Mouse (Mus musculus) neural tube, embryonic 14.5 days (tissue): ENCODE measurements around the gene Ccdc51. TPM values are rescaled to one million over a fixed set of nuclear protein-coding genes. Genes with fewer than 3 reads are reported as not detected.
A peak's percentile ranks its signal among the peaks of the same experiment; 100 is the strongest.

ENCODE experiments used
- ATAC-seq: fragments of 200-750 bp; cut with Nextera tagmentation; 2 replicates; pipeline ENCODE4 v1.8.0; 2017; ENCODE audit warnings: low read depth, mild to moderate bottlenecking, moderate TSS enrichment, moderate library complexity
- H3K27ac ChIP-seq: fragments of 300-500 bp; sonication (generic); 2 replicates; pipeline ENCODE4 v1.5.1; 2014; ENCODE audit warnings: low read depth, mild to moderate bottlenecking, control low read depth, low read length, moderate library complexity, mixed read lengths
- H3K27me3 ChIP-seq: fragments of 300-500 bp; sonication (generic); 2 replicates; pipeline ENCODE4 v1.6.1; 2014; ENCODE audit warnings: low read length; ENCODE audit not compliant: control insufficient read depth, insufficient read depth
- H3K36me3 ChIP-seq: fragments of 300-500 bp; sonication (generic); 2 replicates; pipeline ENCODE4 v1.6.1; 2014; ENCODE audit warnings: low read length, mixed read lengths; ENCODE audit not compliant: control insufficient read depth, insufficient read depth
- H3K4me1 ChIP-seq: fragments of 300-500 bp; sonication (generic); 2 replicates; pipeline ENCODE4 v1.6.1; 2014; ENCODE audit warnings: low read length; ENCODE audit not compliant: control insufficient read depth, insufficient read depth
- H3K4me2 ChIP-seq: fragments of 300-500 bp; sonication (generic); 2 replicates; pipeline ENCODE4 v1.6.1; 2014; ENCODE audit warnings: mild to moderate bottlenecking, low read depth, low read length, control low read depth
- H3K4me3 ChIP-seq: fragments of 300-500 bp; sonication (generic); 2 replicates; pipeline ENCODE4 v1.5.1; 2014; ENCODE audit warnings: low read depth, low read length, control low read depth, mixed read lengths
- H3K9ac ChIP-seq: fragments of 300-500 bp; sonication (generic); replicated peaks from 2 replicates; pipeline ENCODE4 v1.6.1; 2014; ENCODE audit warnings: low read depth, mild to moderate bottlenecking, control low read depth, low read length, mixed read lengths
- H3K9me3 ChIP-seq: fragments of 300-500 bp; sonication (generic); 2 replicates; pipeline ENCODE4 v1.6.1; 2016; ENCODE audit warnings: low read length; ENCODE audit not compliant: control insufficient read depth
- WGBS: fragments of 180-500 bp; shearing (Covaris S2); extraction: QIAGEN DNeasy Blood & Tissue Kit; methylation state at CpG from one replicate; pipeline ENCODE4 v1.1.7; 2014; 5-methylcytosine and 5-hydroxymethylcytosine counted together
- polyA plus RNA-seq: library from polyadenylated mRNA; unstranded; fragments of >200 nt; fragmentation: Nextera tagmentation; extraction: Ambion mirVana; gene quantifications from 2 replicates; pipeline ENCODE4 v1.2.1, GENCODE M21; 2014

Gene Ccdc51
- polyA plus RNA-seq, 1 experiment from 2014 or later = 10.7 TPM

DNA sequence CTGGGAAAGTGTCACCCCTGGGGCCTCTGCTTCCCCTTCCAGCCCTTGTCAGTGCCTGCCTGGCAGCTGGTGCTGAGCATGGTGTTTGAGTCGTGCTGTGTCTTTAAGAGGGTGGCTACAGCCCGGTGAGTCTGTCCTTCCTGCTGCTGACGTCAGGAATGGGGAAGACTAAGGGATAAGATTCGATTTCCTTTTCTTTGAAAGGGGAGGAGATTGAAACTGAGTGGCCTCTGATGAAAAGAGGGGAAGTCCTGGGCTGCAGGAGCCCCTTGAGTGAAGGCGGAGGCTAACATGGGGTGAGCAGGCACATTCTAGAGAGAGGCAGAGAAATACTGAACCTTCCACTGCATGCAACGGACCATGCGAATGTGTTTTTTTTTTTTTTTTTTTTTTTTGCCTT lies 27.6 kb upstream of the Ccdc51 start:
- H3K4me2 ChIP-seq = peak overlapping the region; percentile 38
- peaks cover 15% of the 10 kb centered on the region for H3K4me1 ChIP-seq
- H3K4me3 ChIP-seq = peak overlapping the region; percentile 30
- WGBS = 10% methylated on average over 7 of the region's 7 CpGs
- H3K9me3 ChIP-seq = no peaks in the 10 kb centered on the region
- H3K9ac ChIP-seq = 0 out of 2 replicates have a peak overlapping the region, but pooled peaks have one; percentile 28
- H3K36me3 ChIP-seq = peaks cover 16% of the 10 kb centered on the region
- H3K27me3 ChIP-seq = no peaks in the 10 kb centered on the region
- peak; percentile 70 for ATAC-seq
- peak overlapping the region; percentile 71 for H3K27ac ChIP-seq

DNA sequence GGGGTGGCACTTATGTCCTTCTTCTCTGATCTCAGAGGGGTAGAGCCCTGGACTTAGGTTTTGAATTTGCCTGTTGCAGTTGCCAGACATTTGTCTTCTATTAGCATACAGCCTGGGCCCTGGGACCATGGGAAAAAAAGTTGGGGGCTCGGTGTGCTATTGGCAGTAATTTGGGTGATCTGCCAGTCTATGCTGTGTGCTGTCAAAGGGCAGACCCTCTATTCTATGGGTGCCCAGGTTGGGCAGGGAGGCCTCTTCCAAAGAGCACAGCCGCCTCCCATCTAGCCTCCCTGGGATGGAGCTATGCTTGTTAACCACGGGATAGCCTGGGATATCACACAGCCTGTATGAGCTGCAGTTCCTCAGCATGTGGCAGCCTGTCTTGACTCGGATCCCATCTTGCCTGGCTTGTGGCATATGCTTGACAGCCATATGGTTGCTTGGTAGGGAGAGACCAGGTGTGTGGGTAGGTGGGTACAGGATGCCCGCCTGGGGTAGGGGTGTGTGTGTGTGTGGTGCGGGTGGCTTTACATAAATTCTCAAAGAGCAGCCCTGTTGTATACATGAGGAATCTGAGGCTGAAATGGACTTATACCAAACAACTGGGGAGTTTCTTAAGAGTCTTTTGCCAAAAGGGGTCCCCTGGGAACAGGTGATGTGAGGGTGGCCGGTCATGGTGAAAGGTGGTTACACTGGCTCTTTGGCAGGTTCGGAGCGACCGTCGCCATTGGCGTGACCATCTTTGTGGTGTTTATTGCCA lies 26.8 kb upstream of the Ccdc51 start:
- H3K4me3 ChIP-seq = peak overlapping the region; percentile 30
- peaks cover 17% of the 10 kb centered on the region for H3K36me3 ChIP-seq
- ATAC-seq = no peak
- no peaks in the 10 kb centered on the region for H3K9me3 ChIP-seq
- peaks cover 15% of the 10 kb centered on the region for H3K4me1 ChIP-seq
- H3K9ac ChIP-seq = no peak overlapping the region
- H3K27ac ChIP-seq = no peak overlapping the region
- H3K27me3 ChIP-seq = no peaks in the 10 kb centered on the region
- H3K4me2 ChIP-seq = peak overlapping the region; percentile 38
- WGBS = 90% methylated on average over 12 of the region's 12 CpGs

DNA sequence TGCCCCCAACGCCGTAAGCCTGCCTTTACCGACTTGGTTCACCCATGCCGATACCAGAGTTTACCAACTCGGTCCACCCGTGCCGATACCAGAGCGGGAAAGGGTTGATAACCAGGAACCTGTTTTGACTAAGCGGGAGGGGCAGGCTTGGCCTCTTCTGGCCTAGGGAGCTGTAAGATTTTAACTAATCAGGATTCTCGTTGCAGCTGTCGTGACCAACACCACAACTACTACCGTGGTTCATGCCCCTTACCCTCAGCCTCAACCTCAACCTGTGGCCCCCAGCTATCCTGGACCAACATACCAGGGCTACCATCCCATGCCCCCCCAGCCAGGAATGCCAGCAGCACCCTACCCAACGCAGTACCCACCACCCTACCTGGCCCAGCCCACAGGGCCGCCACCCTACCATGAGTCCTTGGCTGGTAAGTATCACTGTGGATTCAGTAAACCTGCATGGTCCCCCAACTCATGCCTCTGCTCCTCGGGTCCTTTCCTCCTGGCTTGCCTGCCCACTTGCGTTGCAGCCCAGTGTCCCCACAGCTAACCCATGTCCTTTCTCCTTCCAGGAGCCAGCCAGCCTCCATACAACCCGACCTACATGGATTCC lies 26.1 kb upstream of the Ccdc51 start:
- Histone ChIP-seq H3K27ac (no peak overlapping the region), H3K4me1 (peaks cover 15% of the 10 kb centered on the region), H3K4me2 (no peak overlapping the region), H3K9me3 (no peaks in the 10 kb centered on the region), H3K4me3 (no peak overlapping the region), H3K27me3 (no peaks in the 10 kb centered on the region), H3K9ac (no peak overlapping the region), H3K36me3 (peaks cover 23% of the 10 kb centered on the region)
- 94% methylated on average over 17 of the region's 17 CpGs for WGBS
- ATAC-seq = no peak

GRCm38 (mm10) chr9:109056916-109057315 lies 25.4 kb upstream of the Ccdc51 start:
- no peak overlapping the region for H3K27ac ChIP-seq
- H3K9me3 ChIP-seq = no peaks in the 10 kb centered on the region
- no peak overlapping the region for H3K9ac ChIP-seq
- ATAC-seq = no peak
- peaks cover 15% of the 10 kb centered on the region for H3K4me1 ChIP-seq
- H3K36me3 ChIP-seq = peaks cover 23% of the 10 kb centered on the region
- H3K4me3 ChIP-seq = no peak overlapping the region
- no peak overlapping the region for H3K4me2 ChIP-seq
- H3K27me3 ChIP-seq = no peaks in the 10 kb centered on the region
- WGBS = 95% methylated on average over 4 of the region's 4 CpGs

- H3K9me3 ChIP-seq = no peaks in the 10 kb centered on the region
- no peak overlapping the region for H3K4me2 ChIP-seq
- no peak overlapping the region for H3K4me3 ChIP-seq
- H3K36me3 ChIP-seq = peaks cover 28% of the 10 kb centered on the region
- no peak overlapping the region for H3K27ac ChIP-seq
- H3K9ac ChIP-seq = no peak overlapping the region
- ATAC-seq = no peak
- H3K4me1 ChIP-seq = peaks cover 15% of the 10 kb centered on the region
- WGBS = 94% methylated on average over 5 of the region's 5 CpGs
- H3K27me3 ChIP-seq = no peaks in the 10 kb centered on the region
These were observed 24.8 kb upstream of the Ccdc51 start for GRCm38 (mm10) chr9:109057543-109057942.

GRCm38 (mm10) chr9:109058006-109058765 lies 24.1 kb upstream of the Ccdc51 start:
- ATAC-seq = no peak
- H3K36me3 ChIP-seq = peaks cover 34% of the 10 kb centered on the region
- WGBS = 94% methylated on average over 19 of the region's 19 CpGs

DNA sequence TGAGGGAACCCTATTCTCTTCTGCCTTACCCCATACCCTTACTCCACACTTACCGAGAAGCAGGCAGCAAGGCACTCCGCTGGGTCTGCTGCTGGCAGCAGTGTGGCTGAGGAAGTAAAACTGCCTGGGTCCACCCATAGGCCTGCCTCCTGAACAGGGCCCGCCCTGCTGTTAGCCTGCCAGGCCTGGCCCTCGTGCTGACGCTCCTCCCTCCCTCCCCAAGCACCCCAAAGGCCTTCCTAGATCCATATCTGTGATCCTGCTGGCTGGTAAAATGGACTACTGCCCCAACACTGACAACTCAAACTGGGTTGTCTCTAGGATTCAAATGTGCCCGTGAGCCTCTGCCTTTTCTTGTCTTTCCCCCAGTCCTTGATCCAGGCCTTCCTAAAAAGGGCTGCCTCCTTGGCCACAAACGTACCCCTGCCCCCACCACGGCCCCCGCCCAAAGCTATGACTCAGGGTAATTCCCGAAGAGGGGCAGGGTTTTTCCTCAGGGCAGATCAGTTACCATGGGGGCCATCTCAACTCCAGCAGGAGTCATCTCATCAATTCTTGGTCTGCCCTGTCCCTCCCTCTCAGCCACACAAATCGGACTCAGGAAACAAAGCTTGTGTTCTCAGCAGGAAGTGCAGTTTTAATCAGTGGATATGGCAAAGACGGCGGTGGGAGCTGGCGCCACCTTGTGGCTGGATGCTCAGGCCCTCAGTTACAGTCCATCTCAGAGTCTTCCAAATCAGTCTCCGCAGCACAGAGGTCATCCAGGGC lies 23.0 kb upstream of the Ccdc51 start, which contains the start of gene Trex1:
TSS of gene Trex1 (minus strand) at position 599 of the 768 bp plus-strand sequence.
- H3K27ac ChIP-seq = peak within 1 kb of the TSS; percentile 81
- peak within 1 kb of the TSS; percentile 55 for H3K4me2 ChIP-seq
- H3K4me3 ChIP-seq = peak within 1 kb of the TSS; percentile 22
- H3K27me3 ChIP-seq = no peaks in the 10 kb centered on the region
- peak within 1 kb of the TSS; percentile 58 for H3K9ac ChIP-seq
- peaks cover 13% of the 10 kb centered on the region for H3K4me1 ChIP-seq
- no peaks in the 10 kb centered on the region for H3K9me3 ChIP-seq
- WGBS = 25% methylated on average over 15 of the region's 15 CpGs
- peak; percentile 74 for ATAC-seq
- peaks cover 41% of the 10 kb centered on the region for H3K36me3 ChIP-seq

More at GRCm38 (mm10) chr9:109058006-109058765, 24.1 kb upstream of the Ccdc51 start:
- H3K27ac ChIP-seq = no peak overlapping the region
- no peak overlapping the region for H3K9ac ChIP-seq
- H3K4me2 ChIP-seq = peak overlapping the region; percentile 55; the same call in 1 of the 2 replicates
- H3K9me3 ChIP-seq = no peaks in the 10 kb centered on the region
- no peaks in the 10 kb centered on the region for H3K27me3 ChIP-seq
- no peak overlapping the region for H3K4me3 ChIP-seq
- H3K4me1 ChIP-seq = peaks cover 15% of the 10 kb centered on the region

DNA sequence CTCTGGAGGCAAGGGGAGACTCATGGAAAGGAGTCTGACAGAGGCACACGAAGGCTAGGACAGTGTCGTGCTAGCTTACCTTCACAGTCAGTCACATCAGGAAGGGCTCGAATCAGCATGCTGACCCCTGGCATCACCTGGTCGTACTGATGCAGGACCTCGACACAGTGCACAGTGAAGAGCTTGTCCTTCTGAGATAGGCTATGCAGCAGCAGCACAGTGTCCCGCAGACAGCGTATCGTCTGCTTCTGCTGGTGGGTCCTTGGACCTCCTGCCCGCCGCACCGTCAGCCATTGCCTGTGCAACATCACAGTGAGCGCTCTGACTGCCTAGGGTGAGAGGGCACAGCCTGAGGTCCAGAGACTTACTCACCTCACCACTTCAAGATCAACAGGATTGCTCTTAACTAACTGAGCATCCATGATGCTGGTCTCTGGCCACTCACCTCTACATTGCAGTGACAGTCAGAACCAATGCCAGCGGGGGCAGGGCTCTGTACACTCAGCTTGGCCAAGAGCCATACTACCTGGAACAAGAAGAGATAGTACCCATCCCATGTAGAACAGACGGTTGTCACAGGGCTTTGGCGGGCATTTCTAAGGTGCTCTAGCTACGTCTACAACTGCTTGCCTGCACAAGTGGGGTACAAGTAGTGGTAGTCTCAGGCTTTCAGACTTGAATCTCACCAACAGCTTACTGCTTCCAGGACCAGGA lies 22.0 kb upstream of the Ccdc51 start:
- no peak overlapping the region for H3K4me2 ChIP-seq
- 90% methylated on average over 16 of the region's 16 CpGs for WGBS
- no peak for ATAC-seq
- no peak overlapping the region for H3K4me3 ChIP-seq
- H3K9me3 ChIP-seq = no peaks in the 10 kb centered on the region
- H3K27ac ChIP-seq = no peak overlapping the region
- no peak overlapping the region for H3K9ac ChIP-seq
- no peaks in the 10 kb centered on the region for H3K27me3 ChIP-seq
- H3K4me1 ChIP-seq = peaks cover 10% of the 10 kb centered on the region
- H3K36me3 ChIP-seq = peaks cover 51% of the 10 kb centered on the region
